Mouse (Mus musculus) kidney, postnatal 25 days (tissue): Measurements from ENCODE around the gene Pik3r6.

Experiments
- DNase-seq, 2 experiments: peaks; one replicate each; pipeline ENCODE4 v3.0.0; 2021; ENCODE audit warnings: mixed read lengths in 2 of 2

The Pik3r6 gene

GRCm38 (mm10) chr11:68586721-68587120, 83.9 kb downstream of the Pik3r6 start, which contains the start of gene Ccdc42:
TSS of gene Ccdc42 (plus strand) at chr11:68587021.
- DNase-seq: no peak

DNA sequence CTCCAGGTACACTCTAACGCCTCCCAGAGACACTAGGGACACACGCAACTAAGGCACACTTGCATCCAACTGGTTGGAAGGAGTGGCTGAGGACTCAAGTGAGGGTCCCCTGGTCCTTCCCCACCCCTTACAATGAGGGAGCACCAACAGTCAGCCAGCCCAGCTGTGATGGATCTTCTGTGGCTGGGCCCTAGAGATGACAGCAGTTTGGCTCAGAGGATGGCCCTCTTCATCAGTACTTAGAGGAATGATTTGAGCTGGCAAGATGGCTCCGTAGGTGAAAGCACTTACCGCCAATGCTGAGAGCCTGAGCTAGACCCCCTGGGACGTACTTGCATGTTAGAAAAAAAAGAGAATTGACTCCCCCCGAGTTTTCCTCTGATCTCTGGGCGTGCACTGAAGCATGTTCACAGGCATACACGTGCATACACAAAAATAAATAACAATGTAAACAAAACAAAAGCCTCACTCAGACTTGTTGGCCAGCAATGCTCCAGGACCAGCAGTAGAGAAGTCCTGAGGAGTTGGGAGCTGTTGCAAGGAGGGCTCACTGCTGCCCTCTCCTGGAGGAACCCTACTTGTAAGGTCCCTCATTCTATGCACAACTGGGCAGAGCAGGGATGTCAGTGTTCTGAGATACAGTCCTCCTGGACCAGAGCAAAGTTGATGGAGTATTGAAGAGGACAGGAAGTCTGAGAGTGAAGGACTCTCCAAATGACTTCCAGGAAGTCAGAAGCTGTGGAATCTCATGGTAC, 86.4 kb downstream of the Pik3r6 start:
- DNase-seq: peak; percentile 86 to 96

DNA sequence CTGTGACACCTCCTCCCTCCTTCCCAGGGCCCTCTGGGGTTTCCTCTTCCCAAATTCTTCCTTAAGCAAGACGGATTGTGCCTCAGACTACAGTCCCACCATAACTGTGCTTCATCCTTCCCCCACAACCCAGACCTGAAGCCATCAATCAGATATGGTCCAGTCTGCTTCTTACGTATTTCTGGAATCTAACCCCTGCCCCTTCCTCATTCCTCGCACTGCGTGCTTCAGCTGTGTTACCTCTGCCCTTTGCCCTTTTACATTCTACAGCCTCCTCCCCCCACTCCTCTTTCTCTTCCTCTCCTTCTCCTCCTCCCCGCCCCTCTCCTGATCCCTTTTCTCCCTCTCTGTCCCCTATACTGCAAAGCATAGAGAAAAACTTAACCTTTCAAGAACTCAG, 88.9 kb downstream of the Pik3r6 start:
- no peak for DNase-seq

DNA sequence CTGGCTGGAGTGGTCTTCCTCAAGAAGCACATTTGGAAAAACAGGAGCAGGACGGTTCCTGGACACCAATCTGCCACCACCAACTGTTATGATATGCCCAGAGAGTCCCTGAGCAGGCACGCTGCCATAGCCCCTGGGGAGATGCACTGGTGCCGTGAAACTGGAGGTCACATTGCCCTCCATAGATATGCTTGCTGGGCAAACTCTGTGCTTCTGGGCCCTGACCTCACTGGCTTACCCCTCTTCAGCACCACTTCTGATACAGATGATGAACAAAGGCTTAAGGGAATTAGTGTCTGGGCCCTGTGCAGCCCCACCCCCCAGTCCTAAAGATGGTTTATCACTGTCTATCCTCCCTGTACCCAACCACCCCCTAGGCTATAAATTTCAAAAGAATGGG, 90.4 kb downstream of the Pik3r6 start:
- no peak for DNase-seq

DNA sequence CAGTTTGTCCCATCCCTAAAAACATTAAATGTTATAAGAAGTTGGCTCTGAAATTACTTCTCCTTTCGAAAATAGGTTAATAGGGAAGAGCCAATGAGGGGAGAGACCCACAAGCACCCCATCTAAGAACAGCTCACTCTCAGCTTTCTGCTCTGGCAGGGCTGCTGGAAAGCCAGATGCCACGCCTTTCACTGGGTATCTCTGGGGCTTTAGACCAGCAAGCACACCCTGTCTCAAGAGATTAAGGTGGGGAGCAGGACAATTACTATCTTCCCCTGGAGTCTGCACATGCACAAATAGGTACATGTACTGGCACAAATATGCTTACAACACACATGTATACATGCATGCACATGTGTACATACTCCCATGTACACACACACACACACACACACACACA, 95.1 kb downstream of the Pik3r6 start:
- DNase-seq: no peak

DNA sequence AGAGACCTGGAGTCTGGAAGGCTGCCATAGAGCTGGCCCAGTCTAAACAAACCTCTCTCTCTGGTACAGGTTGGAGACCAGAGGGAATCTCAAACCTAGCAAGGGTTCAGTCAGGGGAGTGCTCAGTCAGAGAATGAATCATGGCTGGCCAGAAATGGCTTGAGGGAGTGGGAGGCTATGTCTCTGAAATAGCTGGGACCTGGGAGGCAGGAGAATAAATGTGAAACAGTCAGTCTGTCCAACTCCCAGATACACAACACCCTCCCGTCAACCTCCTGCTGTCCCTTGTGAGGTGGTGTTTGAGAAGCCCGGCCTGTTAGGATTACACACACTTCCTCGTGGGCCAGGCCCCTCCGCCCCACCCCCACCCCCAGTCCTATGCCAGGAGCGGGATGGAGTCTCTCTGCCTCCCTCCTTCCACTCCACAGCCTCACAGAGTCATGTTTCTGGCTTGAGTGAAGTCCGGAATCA, 97.8 kb downstream of the Pik3r6 start:
- DNase-seq: no peak

GRCm38 (mm10) chr11:68601486-68601991, 98.7 kb downstream of the Pik3r6 start:
- DNase-seq: no peak
